Mouse (Mus musculus) liver, adult (tissue): ENCODE measurements around the gene Pidd1.

Source experiments
- GATA4 ChIP-seq: IDR thresholded peaks from 2 replicates; pipeline ENCODE4 v1.6.1; 2014; ENCODE audit warnings: mild to moderate bottlenecking, low read length; ENCODE audit not compliant: insufficient replicate concordance

The Pidd1 gene

GRCm38 (mm10) chr7:141391625-141392551 lies 51.9 kb downstream of the Pidd1 start, which contains the start of gene Taldo1:
Taldo1 (plus strand) TSS chr7:141392199.
- no peak for TF ChIP-seq GATA4

GRCm38 (mm10) chr7:141390326-141391259 lies 53.2 kb downstream of the Pidd1 start:
- no peak for TF ChIP-seq GATA4

- TF ChIP-seq GATA4, result no peak
Observed at GRCm38 (mm10) chr7:141388487-141389109, 55.2 kb downstream of the Pidd1 start.
